Mouse (Mus musculus) urinary bladder, postnatal 14 days (tissue): Measurements from ENCODE around the gene Olfr1056.
"Not testable (repeated sequence)": the region's sequence is repeated elsewhere in the genome, so short reads cannot be mapped to it uniquely, and the experiment has no call there.

Experiments used
- DNase-seq: peaks from one replicate; pipeline ENCODE4 v3.0.0; 2021; ENCODE audit warnings: low spot score

The Olfr1056 gene

DNA sequence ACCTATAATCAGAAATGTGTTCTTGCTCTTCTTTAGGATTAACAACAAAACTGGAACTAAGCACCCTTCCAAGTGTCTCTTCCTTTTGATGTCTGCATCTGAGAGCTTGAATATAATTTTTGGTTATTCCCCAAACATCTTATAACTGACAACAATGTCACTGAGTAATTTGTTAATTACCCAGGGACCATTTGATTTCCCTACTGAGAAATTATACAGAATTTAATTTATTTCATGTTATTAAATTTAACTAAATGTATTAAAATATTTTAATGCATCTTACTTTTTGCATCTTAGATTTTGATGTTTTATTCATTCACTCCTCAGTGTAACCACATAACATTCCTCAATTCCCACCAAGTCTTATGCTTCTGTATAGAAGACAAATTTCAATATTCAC lies at the start of gene Olfr1056:
Gene Olfr1056 (minus strand): TSS at position 101 of the 400 bp plus-strand sequence.
- no peak for DNase-seq

- no peak for DNase-seq
These were observed 32.8 kb upstream of the Olfr1056 start for GRCm38 (mm10) chr2:86395114-86395513.

DNA sequence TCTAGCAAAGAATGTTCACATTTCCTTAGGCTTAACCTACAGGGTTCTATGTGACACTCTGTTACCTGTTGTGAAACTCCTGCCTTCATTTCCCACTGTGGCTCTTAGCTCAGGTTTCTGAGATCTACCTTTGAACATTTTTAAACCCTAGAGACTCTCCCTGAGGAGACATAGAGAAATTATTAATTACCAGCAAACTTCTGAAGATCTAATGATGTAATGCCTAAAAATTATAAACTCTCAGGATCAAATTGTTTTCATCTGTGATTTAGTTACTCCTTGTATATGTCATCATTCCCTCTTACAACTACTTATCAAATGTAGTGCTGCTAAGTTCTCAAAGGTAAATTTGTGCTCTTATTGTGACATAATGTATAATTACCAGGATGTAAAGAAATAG lies 26.2 kb upstream of the Olfr1056 start, which contains the start of gene Olfr1058:
Gene Olfr1058 (minus strand): TSS at position 101 of the 400 bp plus-strand sequence.
- DNase-seq, result not testable (repeated sequence)

DNA sequence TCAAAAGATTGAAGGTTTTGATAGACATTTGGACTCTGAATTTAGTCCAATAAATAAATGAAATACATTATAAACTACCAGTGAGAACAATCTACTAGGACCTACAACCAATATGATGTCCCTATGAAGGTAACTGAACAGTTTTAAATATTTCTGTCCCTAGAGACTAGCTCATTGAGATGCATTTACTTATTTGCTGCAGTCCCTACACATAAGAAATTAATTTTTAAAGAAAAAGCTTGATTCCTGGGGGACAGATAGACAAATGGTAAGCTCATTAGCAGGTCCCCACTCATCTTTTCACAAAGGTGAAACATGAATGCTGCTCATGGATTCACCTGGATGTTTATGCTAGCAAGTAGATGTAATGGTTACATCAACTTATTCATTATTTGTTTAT lies 16.0 kb upstream of the Olfr1056 start, which contains the start of gene Olfr1057:
Gene Olfr1057 (minus strand): TSS at position 101 of the 400 bp plus-strand sequence.
- DNase-seq, result no peak

DNA sequence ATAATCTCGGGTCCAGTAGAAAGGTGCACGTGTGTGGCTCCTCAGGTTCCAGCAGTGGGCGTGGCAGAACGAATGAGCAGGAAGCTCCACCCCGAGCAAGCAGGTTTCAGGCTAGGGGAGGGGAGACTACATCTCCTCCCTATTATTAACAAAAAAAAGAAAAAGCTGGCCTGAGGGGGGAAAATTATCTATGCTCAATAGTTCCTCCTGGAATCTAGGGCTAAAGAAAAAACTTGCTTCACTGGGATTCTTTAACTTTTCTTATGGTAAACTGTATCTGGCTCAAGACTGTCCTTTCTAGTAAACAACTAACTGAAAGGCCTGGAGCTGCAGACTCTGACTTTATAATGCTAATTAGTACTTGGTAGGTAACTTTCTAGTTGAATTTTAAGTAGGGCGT lies 4.1 kb upstream of the Olfr1056 start:
- not testable (repeated sequence) for DNase-seq

GRCm38 (mm10) chr2:86351751-86352150 lies 10.5 kb downstream of the Olfr1056 start:
- DNase-seq, result not testable (repeated sequence)

GRCm38 (mm10) chr2:86350184-86350583 lies 12.1 kb downstream of the Olfr1056 start, which contains the start of gene Olfr1055:
TSS of gene Olfr1055 (minus strand) at chr2:86350284.
- no peak for DNase-seq

GRCm38 (mm10) chr2:86335333-86335732 lies 26.9 kb downstream of the Olfr1056 start, which contains the start of gene Olfr1054:
TSS of gene Olfr1054 (minus strand) at chr2:86335433.
- DNase-seq, result no peak

DNA sequence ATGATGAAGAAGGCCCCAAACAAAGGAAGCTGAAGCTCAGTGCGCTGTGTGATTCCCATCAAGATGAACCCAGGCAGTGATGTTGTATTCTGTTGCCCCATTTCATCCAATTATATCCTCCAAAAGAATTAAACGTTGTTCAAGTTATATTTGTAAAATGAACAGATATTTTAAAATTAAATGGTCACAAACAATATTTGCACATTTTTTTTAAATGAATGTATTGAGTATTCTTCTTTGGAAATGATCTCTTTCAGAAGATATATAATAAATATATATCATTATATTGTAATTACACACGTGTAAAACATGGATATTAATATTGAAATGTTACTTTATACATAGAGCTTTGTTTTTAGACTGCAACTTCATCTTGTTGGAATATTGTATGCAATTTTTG lies 47.1 kb downstream of the Olfr1056 start, which contains the start of gene Olfr1053:
Gene Olfr1053 (minus strand): TSS at position 101 of the 400 bp plus-strand sequence.
- DNase-seq, result no peak
